Mouse (Mus musculus) thymus, adult 2 months (tissue): ENCODE measurements around the gene Ilkap.
A peak's percentile ranks its signal among the peaks of the same experiment; 100 is the strongest.

Source experiments
- CTCF ChIP-seq: fragments of 200-500 bp; IDR thresholded peaks from 2 replicates; pipeline ENCODE4 v1.5.1; 2012; ENCODE audit warnings: mild to moderate bottlenecking, control low read depth, low read length, moderate library complexity, borderline replicate concordance; ENCODE audit not compliant: control insufficient read depth, poor library complexity, insufficient read depth; ENCODE audit errors: extremely low read depth
- POLR2A ChIP-seq: fragments of 200-500 bp; IDR thresholded peaks from 2 replicates; pipeline ENCODE4 v1.6.1; 2012; ENCODE audit warnings: mild to moderate bottlenecking, low read length, control low read depth, moderate library complexity; ENCODE audit not compliant: control insufficient read depth, poor library complexity, insufficient read depth; ENCODE audit errors: extremely low read depth

GRCm38 (mm10) chr1:91428614-91429013, 30.0 kb upstream of the Ilkap start:
- peak; percentile 41; the same call in 1 of the 2 replicates for TF ChIP-seq CTCF
- no peak for TF ChIP-seq POLR2A
